Mouse (Mus musculus) telencephalon, adult 2 months (tissue): Measurements from ENCODE around the gene Asb8.

Source experiments
- DNase-seq: peaks from one replicate; pipeline ENCODE4 v3.0.0-alpha.2; 2011; ENCODE audit warnings: low read depth, low spot score

The Asb8 gene

DNA sequence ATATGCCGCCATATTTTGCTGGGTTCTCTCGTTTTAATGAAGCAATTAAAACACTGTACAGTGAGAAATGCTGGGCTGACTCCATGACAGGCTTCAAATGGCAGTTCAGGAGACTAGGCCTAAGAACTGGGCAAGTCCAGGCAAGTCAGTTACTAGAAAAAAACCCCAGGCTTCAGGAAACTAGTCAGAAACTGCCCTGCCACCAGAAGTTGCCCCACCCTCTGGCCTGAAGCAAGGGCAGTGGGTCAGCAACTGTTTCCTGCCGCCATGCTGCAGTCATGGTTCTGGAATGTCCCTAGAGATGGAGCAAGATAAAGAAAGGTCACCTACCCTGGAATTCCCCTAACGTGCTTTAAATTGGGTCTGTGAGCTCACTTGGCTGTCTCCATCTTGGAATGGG lies 9.5 kb downstream of the Asb8 start:
- DNase-seq: no peak

DNA sequence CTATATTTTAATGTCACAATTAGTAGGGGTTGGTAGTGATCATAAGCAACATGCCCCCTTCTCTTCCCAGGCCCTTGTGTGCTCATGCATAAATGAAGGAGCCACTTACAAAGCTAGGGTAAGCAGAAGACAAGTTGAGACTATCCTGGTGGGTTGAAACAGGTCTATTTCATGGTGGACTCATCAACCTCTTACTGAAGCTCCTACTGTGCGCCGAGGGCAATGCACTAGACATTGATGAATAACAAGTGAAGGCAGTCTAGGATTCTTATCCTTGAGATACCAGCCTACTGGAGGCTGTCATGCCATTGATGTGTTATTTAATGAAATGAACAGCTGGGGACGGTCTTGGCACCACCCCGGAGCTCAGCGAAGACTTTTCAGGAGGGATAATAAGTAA lies 10.2 kb downstream of the Asb8 start:
- DNase-seq: no peak

DNA sequence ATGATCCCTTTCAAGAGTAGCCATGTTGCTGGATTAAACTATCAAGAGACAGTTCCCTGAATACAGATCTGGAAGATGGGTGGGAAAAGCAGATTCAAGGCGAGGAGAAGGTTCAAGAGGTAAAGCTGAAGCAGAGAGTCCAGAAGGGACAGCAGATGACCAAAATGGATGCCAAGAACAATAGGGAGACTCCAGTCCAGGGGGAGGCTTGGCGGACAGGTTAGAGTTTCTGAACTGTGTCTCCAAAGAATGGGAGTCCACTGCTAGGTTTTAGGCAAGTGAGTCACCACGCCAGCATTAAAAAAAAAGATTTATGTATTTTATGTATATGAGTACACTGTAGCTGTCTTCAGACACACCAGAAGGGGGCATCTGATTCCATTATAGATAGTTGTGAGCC lies 10.8 kb downstream of the Asb8 start:
- no peak for DNase-seq

DNA sequence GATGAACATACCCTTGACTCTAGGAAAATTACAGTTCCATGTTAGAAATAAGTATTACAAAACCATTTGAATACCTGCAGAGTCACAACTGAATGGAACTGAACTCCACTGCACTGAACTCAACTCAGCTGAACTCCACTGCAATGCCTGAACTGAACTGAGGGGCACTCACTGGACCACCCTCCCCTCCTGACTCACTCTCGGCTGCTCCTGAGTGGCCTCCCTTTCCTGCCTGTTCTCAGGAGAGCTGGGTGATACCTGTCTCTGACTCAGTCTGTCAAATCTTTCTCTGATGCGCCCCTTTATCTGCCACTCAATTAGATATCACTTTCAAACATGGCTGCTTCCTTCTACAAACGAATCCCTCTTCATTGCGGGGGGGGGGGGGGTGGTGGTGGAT lies 11.3 kb downstream of the Asb8 start:
- no peak for DNase-seq

DNA sequence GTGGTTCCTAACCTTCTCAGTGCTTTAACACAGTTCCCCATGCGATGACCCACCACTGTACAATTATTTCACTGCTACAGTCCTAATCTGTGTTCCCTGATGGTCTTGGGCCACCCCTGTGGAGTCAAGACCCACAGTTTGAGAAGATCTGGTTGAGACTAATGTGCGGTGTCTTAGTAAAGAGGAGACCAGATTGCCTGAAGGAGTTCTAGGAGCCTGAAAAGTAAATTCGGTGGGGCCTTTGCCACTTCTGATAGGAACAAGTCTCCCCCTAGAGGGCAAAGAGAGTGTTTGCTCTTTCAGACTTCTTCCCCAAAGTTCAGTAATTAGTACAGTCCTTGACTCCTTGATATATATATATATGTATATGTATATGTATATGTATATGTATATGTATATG lies 11.8 kb downstream of the Asb8 start:
- DNase-seq: no peak

DNA sequence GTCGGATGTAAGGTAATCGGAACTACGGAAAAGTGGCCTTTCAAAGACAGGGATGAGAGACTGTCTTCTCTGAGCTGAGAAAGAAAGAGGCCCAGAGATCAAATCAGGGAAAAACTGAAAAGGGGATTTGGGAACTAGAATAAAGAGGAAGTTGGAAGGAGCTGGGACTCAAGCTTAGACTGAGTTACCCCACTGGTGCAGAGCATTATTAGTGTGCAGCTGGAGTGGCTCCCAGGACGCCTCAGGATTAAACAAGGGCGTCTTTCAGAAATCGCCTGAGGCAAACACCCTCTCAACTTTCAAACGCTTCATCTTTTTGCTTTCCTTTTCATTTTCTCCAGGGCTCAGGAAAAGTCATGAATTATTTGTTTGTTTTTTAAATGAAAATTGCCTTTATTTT lies 12.5 kb downstream of the Asb8 start:
- DNase-seq: no peak

DNA sequence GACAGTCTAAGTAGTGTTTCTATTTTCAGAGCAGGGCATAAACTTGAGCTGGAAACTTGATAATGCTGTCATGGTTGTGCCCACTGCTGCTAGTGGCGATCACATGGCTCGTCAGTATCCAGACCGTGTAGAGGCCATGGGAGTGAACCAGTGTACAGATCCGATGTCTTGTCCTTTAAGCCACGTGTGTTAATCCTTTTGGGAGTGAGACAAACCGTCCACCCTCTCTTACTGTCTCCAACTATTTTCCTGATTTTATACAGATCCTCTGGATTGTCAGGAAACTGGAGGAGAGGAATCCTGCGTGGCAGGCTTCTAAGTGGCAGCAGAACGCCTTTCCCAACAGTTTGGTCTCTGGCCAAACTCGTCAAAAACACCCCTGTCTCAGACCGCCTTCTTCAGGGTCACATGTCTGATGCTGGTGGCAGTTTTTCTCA lies 16.2 kb downstream of the Asb8 start:
- no peak for DNase-seq

DNA sequence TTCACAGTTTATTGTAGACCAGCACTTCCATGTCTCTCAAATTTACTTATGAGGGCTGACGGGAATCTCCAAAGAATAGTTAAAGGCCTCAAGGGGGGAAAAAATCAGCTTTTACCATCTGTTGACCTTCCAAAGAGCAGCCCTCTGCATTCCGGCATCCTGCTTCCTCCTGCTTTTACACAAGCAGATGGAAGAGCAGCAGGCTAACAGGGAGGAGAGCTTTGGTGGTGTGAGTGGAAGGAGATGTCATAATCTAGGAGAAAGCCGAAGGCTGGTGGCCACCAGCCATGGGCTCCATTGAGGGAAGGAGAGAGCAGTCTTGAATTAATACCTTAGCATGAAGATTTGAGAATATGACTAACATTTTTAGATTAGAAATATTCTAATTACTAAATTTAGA lies 17.1 kb downstream of the Asb8 start:
- no peak for DNase-seq

DNA sequence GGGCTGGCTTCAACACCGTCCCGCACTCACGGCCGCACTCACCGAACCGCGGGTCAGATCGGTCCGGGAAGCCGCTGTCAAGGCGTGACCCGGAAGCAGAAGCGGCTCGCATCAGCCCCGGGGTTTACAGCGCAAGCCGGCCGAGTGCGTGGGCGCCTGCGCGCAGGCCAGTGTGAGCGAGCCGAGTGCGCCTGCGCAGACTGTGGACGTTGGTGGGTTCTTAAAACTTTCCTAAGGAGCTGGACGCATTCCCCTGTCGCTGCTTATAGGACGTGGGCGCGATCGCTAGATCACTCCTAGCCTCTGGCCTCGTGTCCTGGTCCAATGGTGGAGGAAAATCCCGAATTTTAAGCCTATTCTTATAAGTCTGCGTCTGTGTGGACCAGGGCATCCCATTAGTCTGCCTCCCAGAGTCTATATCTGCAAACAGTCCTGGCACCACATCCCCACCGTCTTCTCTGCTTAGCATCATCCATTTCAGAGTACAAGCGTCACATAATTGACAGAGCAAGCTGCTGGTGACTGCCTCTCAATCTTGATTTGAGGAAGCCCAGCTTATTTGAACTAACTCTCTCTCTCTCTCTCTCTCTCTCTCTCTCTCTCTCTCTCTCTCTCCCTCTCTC lies 19.8 kb downstream of the Asb8 start:
- peak; percentile 90 for DNase-seq

DNA sequence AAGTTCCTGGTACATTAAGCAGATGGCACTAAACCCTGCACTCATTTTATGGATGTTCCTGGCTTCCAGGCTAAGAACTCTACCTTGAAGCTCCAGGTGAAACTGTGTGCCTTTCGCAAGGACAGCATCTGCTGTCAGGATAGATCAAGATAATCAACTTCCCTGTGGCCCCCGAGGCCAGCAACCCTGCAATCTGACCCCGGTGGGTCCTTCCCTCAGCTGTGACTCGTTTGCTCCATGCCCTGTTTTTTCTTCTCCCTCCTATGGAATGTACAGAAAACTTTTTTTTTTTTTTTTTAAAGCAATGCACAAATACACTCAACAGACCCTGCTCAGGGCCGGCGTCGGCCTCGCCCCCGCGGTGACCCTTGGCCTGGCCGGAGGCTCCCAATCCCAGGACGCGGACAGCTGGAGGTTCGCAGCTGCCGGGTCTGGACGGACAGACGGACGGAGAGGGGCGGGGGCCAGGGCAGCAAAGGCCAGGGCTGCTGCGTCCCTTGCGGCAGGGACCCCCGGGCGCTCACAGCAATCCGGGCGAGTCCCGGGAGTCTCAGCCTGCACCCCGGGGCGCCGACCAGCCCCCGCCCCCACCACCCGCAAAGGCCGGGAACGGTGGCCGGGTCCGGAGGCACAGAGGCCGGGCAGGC lies 20.4 kb downstream of the Asb8 start:
- no peak for DNase-seq

DNA sequence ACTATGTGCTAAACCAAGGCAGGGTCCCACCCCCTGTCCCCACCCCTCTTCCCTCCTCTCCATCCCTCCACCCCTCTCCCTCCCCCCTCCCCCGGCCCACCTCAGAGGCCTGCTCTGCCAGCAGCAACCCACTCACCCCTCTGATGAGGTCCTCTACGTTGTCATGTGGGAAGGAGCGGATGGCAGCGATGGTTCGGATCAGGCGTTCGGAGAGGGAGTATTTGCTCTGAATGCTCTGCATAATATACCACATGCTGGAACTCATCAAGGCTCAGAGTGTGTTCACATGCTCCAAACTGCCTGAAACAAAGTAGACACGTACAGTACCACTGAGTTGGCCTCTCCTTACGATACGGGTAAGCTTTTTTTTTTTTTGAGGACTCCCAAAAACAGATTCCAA lies 22.9 kb downstream of the Asb8 start:
- DNase-seq: no peak

DNA sequence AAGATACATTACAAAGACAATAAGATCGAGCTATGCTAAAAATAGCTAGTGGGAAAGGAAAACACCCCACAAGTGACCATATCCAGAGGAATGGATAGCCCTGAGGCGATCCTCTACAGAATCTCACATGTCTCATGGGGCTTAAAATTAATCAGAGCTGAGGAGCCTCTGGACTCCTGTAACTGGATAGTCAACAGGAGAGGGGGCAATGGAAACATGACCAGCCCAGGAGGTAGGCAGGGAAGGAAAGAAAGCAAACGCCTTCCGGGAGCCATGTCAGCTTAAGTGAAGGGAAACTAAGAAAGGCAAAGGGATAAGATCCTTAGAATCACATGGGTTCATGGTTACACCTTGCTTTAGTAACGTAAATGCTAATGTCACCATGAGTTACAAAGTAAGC lies 24.6 kb downstream of the Asb8 start:
- no peak for DNase-seq

DNA sequence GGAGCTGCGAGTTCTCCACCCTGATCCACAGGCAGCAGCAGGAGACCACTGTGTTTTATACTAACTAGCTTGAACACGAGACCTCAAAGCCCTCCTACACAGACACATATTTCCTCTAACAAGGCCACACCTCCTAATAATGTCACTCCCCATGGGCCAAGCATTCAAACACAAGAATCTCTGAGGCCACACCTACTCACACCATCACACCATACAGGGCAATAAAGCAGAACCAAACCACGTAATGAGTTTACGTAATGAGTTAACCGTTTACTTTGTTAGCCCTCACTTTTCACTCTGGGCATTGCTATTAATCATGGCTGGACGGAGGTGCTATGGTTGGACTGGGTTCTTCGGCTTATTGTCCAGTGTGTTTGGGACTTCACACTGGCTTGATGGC lies 25.7 kb downstream of the Asb8 start:
- no peak for DNase-seq

DNA sequence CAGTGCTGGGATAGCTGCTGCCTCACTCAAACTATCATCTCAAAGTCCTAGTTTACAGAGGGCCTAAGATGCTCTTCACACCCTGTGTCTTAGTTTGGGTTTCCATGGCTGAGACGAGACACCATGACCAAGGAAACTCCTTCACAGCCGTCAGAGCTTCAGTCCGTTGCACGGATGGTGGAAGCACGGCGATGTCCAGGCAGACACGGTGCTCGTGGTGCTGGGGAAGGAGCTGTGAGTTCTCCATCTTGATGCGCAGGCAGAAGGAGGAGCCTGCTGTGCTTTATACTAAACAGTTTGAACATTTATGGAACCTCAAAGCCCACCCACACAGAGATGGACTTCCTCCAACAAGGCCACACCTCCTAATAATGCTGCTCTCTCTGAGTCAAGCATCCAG lies 28.6 kb downstream of the Asb8 start:
- no peak for DNase-seq

DNA sequence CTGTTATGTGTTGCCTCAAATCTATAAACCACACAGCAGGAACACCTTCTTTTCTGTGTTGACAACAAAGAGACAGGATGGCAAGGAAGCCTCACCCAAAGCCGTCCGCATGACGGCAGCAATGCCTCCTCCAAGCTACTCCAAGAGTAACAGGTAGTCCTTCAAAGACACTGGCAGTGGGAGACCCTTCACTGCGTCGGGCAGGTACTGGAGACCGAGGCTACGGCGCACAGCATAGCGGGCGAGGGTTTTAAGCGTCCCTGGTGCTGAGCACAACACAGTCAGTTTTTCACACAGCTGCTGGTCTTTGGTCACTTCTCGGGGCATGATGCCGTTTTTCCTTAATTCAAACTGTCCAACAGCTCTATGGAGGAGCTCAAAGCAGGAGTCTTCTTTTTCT lies 29.8 kb downstream of the Asb8 start:
- no peak for DNase-seq

DNA sequence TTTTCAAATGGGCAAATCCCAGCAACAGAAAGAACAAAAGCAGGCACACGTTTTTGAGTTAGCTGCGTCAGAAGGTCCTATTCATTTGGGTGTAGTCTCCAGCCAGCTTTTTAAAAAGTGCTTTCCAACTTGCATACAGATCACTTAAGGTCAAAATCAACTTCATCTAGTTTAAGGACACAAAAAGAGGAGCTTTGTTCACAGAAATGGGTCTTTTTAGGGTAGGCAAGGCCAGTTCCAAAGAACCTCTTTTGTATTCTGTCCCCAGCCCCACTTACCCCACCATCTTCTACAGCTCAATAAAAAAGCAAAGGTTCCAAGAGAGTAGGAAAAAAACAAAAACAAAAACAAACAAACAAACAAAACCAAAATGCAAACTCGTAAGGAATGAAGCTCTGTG lies 30.8 kb downstream of the Asb8 start:
- DNase-seq: no peak

DNA sequence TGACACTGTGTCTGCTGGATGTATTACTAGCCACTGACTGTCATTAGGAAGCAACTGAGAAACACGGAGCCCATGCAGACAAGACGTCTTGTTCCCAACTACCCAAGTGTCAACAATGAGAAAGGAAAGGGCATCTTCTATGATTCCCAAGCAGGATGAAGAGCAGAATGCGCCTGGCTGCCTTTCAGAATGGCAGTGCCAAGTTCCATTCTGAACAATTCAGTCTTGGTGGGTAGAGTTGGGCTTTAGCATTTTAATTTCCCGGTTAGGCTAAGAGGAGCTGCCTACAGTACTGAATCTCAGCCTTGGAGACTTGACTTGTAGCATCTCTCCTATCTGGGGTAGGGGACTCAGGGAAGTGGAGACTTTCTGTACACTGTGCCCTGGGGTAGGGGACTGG lies 31.4 kb downstream of the Asb8 start:
- DNase-seq: no peak

DNA sequence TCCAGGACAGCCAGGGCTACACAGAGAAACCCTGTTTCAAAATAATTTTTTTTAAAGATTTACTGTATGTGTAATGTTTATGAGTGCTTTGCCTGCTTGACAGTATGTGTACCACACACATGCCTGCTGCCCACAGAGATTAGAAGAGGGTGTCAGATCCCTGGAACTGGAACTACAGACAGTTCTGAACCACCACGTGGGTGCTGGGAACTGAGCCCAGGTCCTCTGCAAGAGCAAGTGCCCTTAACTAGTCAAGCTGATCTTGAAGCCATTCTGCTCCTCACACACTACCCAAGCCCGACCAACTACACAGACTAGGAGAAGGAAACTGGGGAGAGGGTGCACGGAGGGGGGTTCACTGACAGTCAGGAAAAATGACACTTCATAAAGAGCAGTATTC lies 32.0 kb downstream of the Asb8 start:
- no peak for DNase-seq

DNA sequence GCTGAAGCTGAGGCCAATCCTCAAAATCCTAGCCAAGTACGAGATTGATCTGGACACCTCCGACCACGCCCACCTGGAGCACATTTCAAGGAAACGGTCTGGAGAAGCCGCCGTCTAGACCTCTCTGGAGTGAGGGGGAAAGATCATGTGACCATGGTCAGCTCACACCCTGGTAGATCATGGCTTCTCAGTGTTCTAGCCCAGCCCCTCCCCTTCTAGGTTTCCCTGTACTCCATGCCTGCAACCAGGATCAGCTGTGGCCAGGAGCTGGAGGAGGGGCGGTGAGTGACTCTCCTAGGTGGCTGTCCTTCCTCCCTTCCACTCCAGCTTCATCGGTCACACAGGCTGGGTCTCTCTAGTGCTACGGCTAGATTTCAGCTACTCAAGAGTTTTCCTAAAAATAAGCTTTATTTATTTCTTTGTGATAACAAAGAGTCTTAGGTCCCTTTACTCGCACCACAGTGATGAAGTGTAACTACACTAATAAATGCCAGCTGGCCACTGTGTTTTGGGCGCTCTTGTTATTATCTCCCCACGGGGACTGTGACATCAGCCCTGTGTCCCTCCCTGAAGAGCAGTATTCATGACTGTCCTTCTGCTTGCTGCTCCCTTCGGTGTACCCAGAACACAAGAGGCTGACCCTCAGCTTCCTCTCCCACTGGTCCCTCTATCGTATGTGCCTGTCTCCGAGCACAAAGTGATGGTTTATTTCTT lies 33.3 kb downstream of the Asb8 start:
- DNase-seq: no peak

DNA sequence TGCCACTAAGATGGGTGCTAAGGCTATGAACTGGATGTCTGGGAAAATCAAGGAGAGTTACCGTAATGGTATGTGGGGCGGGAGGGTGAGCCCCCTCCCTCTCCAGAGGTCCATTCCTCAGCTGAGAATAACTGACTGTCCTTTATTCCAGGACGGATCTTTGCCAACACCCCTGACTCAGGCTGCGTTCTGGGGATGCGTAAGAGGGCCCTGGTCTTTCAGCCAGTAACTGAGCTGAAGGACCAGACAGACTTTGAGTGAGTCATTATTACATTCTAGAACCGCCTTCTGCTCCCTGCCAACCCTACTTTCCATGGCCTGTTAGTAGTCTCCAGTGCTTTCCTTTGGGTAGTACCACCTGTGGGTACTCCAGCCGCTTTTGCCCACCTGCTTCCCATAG lies 34.0 kb downstream of the Asb8 start:
- no peak for DNase-seq

DNA sequence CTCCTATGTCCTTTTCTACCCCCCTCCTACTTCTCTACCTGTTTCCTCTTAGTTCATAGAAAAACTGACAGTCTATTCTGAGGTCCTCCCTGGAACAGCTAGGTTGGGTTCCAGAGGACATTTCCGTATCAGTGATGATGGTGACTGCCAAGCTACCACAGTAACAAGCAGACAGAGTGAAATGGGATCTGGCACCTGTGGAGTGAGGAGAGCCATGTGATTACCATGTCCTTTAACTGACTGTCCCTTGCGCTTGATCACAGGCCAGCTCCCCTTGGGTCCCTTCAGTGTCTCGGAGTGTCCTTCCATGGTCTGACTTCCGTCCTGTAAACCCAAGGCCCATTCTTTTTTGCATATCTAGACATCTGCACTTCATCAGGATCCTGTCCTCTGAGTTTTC lies 34.4 kb downstream of the Asb8 start:
- DNase-seq: no peak

DNA sequence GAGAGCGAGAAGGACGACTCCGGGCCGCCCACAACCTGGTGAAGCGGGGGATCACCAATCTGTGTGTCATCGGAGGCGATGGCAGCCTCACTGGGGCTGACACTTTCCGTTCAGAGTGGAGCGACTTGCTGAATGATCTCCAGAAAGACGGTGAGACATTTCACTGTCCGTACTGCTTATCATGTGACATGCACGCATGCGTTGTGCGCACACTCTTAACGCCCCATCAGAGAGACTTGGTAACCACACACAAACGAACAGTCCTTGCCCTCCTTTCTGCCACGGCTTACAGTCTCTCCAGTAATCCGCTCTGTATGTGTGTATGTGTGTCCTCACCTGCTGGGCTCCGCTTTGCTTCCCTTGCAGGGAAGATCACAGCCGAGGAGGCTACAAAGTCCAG lies 44.6 kb downstream of the Asb8 start:
- no peak for DNase-seq

DNA sequence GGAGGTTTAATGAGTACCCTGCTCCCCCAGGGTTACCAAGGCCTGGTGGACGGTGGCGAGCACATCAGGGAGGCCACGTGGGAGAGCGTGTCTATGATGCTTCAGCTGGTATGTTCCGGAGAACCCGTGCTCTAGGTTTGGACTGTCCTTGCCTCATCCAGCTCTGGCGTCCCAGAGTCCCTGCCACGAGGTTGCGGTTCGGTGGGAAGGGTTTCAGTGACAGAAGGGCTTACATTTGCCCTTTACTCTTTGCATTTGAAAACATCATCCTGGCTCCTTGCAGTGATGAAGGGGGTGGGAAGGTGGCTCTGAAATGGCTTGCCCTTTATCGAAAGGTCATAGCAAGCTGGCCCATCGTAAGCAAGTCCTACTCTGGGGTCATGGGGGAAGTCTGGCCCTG lies 46.1 kb downstream of the Asb8 start:
- DNase-seq: no peak
